Mouse (Mus musculus): ENCODE results near the gene Pip5k1c. TPM values are rescaled to one million over a fixed set of nuclear protein-coding genes. Genes with fewer than 3 reads are reported as not detected.

Gene Pip5k1c
- polyA plus RNA-seq, 1 experiment from 2014 or later = 73.1 TPM

DNA sequence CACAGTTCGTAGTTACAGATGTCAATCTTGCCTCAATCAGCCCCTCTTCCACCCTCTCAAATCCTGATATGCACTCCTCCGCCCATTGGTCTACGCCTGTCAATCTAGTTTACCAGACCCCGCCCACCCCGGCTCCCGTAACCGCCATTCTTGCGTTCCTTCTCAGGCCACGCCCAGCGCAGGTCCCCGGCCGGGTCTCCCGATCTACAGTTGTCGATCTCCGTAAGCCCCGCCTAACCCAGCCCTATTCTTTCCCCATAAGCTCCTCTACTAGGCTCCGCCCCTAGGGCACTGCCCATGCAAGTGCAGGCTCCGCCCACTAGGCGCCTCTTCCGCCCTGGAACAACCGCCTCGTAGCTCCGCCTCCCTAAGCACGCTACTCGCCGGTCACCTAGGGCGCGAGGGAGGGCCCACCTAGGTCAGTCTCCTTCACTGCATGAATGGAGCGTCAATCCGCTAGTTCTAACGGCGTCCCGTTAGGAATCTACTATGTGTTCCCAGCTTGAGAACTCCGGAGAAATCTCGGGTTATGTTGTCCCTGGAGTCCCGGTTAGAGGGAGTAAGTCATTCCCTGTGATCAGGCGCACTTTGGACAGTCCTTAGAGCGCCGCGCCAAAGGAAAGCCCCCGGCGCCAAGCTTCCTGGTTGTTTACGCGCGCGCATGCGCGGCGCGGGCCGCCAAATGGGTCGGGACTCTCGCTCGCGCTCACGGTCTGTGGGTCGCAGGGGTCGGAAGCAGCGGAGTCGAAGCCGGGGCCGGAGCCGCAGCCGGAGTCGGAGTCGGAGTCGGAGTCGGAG, 28.0 kb downstream of the Pip5k1c start, which contains the start of gene Cactin:
Gene Cactin (plus strand): TSS at position 554 of the 798 bp plus-strand sequence.
- under 1% methylated on average over 68 of the region's 68 CpGs for WGBS
- ATAC-seq = peak; percentile 93
- no peaks in the 10 kb centered on the region for H3K27me3 ChIP-seq
- H3K4me3 ChIP-seq = peak within 1 kb of the TSS; percentile 96
- peak within 1 kb of the TSS; percentile 85 for H3K4me2 ChIP-seq
- no peaks in the 10 kb centered on the region for H3K9me3 ChIP-seq (replicated peaks)
- H3K27ac ChIP-seq = peak within 1 kb of the TSS; percentile 88
- peaks cover 42% of the 10 kb centered on the region for H3K4me1 ChIP-seq
- peak within 1 kb of the TSS; percentile 90 for H3K9ac ChIP-seq
- peaks cover 62% of the 10 kb centered on the region for H3K36me3 ChIP-seq (ENCODE audit: poor library complexity, severe bottlenecking)

- Histone ChIP-seq H3K9me3 (replicated peaks) (no peaks in the 10 kb centered on the region), H3K36me3 (ENCODE audit: poor library complexity, severe bottlenecking) (peaks cover 62% of the 10 kb centered on the region), H3K4me3 (peak overlapping the region; percentile 96), H3K27me3 (no peaks in the 10 kb centered on the region), H3K4me2 (peak overlapping the region; percentile 85), H3K4me1 (peaks cover 39% of the 10 kb centered on the region), H3K9ac (peak overlapping the region; percentile 90), H3K27ac (peak overlapping the region; percentile 88)
- peak; percentile 0; the same call in 1 of the 2 replicates for ATAC-seq
- WGBS = 3% methylated on average over 20 of the region's 20 CpGs
Observed at GRCm38 (mm10) chr10:81321436-81321835, 28.7 kb downstream of the Pip5k1c start.

DNA sequence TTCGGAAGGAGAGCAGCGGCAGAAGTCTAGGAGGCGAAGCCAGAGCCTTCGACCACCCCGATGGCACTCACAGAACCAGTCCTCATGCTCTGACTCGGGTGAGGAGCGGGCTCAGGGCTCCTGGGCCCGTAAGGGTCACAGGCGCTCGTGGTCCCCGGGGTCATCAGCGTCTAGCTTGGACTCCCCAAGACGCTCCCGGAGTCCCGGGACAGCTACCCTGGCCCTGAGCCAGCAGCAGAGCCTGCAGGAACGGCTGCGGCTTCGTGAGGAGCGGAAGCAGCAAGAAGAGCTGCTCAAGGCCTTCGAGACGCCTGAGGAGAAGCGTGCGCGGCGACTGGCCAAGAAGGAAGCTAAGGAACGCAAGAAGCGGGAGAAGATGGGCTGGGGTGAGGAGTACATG, 29.7 kb downstream of the Pip5k1c start:
- Histone ChIP-seq H3K27me3 (no peaks in the 10 kb centered on the region), H3K4me3 (peak overlapping the region; percentile 96; the same call in 1 of the 2 replicates), H3K9me3 (replicated peaks) (no peaks in the 10 kb centered on the region), H3K27ac (no peak overlapping the region), H3K4me1 (peaks cover 30% of the 10 kb centered on the region), H3K9ac (no peak overlapping the region), H3K36me3 (ENCODE audit: poor library complexity, severe bottlenecking) (peaks cover 67% of the 10 kb centered on the region), H3K4me2 (peak overlapping the region; percentile 85)
- WGBS = 96% methylated on average over 27 of the region's 27 CpGs
- no peak for ATAC-seq

DNA sequence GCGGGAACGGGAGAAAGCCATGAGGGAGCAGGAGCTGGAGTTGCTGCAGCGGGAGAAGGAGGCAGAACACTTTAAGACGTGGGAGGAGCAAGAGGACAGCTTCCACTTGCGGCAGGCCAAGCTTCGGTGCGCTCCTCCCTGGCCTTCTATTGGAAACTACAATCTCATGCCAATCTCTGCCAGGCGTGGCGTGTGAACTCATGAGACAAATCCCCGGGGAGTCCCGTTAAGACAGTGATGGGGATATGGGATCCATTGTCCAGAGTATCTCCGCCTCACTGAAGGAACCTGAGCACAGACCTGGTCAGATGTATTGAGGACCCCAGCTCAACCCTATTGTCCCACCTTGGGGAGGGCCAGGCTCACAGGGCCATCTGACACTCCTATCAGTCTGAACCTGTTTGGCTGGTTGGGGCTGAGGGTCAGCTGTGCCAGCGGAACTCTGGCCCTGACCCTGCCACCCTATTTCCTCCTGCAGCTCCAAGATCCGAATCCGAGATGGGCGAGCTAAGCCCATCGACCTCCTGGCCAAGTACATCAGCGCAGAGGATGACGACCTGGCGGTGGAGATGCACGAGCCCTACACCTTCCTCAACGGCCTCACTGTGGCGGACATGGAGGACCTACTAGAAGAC, 30.5 kb downstream of the Pip5k1c start:
- 93% methylated on average over 23 of the region's 23 CpGs for WGBS
- Histone ChIP-seq H3K27ac (no peak overlapping the region), H3K27me3 (no peaks in the 10 kb centered on the region), H3K9ac (no peak overlapping the region), H3K4me1 (peaks cover 30% of the 10 kb centered on the region), H3K4me3 (no peak overlapping the region), H3K9me3 (replicated peaks) (no peaks in the 10 kb centered on the region), H3K36me3 (ENCODE audit: poor library complexity, severe bottlenecking) (peaks cover 67% of the 10 kb centered on the region), H3K4me2 (no peak overlapping the region; the same call in 1 of the 2 replicates)
- no peak for ATAC-seq

- Histone ChIP-seq H3K4me3 (peak overlapping the region; percentile 13; the same call in 1 of the 2 replicates), H3K36me3 (ENCODE audit: poor library complexity, severe bottlenecking) (peaks cover 63% of the 10 kb centered on the region), H3K9me3 (replicated peaks) (no peaks in the 10 kb centered on the region), H3K4me1 (peaks cover 26% of the 10 kb centered on the region), H3K27ac (no peak overlapping the region), H3K4me2 (no peak overlapping the region), H3K27me3 (no peaks in the 10 kb centered on the region), H3K9ac (no peak overlapping the region)
- ATAC-seq = no peak
- WGBS = 94% methylated on average over 18 of the region's 18 CpGs
Observed at GRCm38 (mm10) chr10:81323791-81324530, 31.2 kb downstream of the Pip5k1c start.

- no peak for ATAC-seq
- H3K4me3 ChIP-seq = no peak overlapping the region
Observed at GRCm38 (mm10) chr10:81325176-81325575, 32.4 kb downstream of the Pip5k1c start.

DNA sequence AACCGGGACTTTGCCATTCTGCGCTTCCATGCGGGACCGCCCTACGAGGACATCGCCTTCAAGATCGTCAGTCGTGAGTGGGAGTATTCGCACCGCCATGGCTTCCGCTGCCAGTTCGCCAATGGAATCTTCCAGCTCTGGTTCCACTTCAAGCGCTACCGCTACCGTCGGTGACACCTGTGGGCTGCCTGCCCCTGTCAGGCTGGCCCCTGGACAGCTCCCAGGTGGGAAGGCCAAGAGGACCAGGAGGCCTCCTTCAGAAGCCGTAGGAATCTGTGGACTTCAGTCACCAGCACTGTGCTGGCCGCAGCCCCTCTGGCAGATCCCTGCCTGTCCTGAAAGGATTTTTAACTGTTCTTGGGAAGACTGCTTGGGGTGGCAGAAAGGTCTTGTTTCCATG, 33.0 kb downstream of the Pip5k1c start:
- H3K4me2 ChIP-seq = no peak overlapping the region
- H3K27ac ChIP-seq = no peak overlapping the region
- H3K36me3 ChIP-seq (ENCODE audit: poor library complexity, severe bottlenecking) = peaks cover 63% of the 10 kb centered on the region
- H3K4me1 ChIP-seq = peaks cover 16% of the 10 kb centered on the region
- 95% methylated on average over 18 of the region's 18 CpGs for WGBS
- no peak overlapping the region for H3K4me3 ChIP-seq
- no peaks in the 10 kb centered on the region for H3K9me3 ChIP-seq (replicated peaks)
- H3K27me3 ChIP-seq = no peaks in the 10 kb centered on the region
- ATAC-seq = no peak
- H3K9ac ChIP-seq = no peak overlapping the region

More at GRCm38 (mm10) chr10:81325176-81325575, 32.4 kb downstream of the Pip5k1c start:
- Histone ChIP-seq H3K27ac (no peak overlapping the region), H3K9me3 (replicated peaks) (no peaks in the 10 kb centered on the region), H3K27me3 (no peaks in the 10 kb centered on the region), H3K4me1 (peaks cover 16% of the 10 kb centered on the region), H3K36me3 (ENCODE audit: poor library complexity, severe bottlenecking) (peaks cover 63% of the 10 kb centered on the region), H3K4me2 (no peak overlapping the region), H3K9ac (no peak overlapping the region)
- 95% methylated on average over 21 of the region's 21 CpGs for WGBS

GRCm38 (mm10) chr10:81326858-81327257, 34.1 kb downstream of the Pip5k1c start:
- Histone ChIP-seq H3K27ac (no peak overlapping the region), H3K27me3 (peaks cover 5% of the 10 kb centered on the region), H3K4me2 (no peak overlapping the region), H3K9me3 (replicated peaks) (no peaks in the 10 kb centered on the region), H3K4me1 (peaks cover 12% of the 10 kb centered on the region), H3K4me3 (no peak overlapping the region), H3K36me3 (ENCODE audit: poor library complexity, severe bottlenecking) (peaks cover 63% of the 10 kb centered on the region), H3K9ac (no peak overlapping the region)
- ATAC-seq = no peak
- WGBS = 83% methylated on average over 6 of the region's 6 CpGs

DNA sequence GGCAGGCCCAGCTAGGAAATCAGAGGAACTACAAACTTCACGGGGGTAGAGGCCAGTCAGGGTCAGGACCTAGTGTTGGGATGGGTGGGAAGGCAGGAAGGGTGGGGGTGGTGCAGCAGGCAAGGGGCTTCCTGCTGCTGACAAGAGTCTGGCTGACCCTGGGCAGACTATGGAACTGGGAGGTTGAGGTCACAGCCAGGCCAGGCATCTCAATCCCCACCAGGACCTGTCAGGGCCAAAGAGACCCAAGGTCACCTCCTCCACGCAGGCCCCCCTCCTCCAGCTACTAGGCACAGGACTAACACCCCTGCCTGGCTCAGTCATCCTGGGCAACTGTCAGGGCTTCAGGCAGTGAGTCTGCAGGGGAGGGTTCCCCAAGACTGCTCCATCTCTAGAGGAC, 35.2 kb downstream of the Pip5k1c start:
- ATAC-seq = no peak
- Histone ChIP-seq H3K36me3 (ENCODE audit: poor library complexity, severe bottlenecking) (peaks cover 54% of the 10 kb centered on the region), H3K9ac (no peak overlapping the region)

DNA sequence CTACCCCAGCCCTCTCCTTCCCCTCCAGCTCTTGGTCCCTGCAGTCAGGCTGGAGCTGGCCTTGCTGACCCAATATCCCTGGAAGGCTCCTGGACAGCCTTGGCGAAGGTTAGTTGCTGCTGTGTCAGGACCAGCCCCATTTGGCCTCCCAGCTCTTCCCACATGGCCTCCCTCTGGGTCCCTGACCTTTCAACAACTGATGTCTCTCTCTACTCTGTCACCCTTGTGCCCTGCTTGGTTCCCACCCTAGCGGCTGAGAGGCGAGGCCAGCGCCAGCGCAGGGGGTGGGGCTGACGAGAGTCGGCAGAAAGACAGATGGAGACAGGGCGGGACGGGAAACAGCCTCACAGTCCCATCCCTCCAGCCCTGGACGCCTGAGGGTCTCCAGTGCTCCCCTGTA, 35.6 kb downstream of the Pip5k1c start, which contains the start of gene Tbxa2r:
Gene Tbxa2r (plus strand): TSS at position 346 of the 400 bp plus-strand sequence.
- H3K9me3 ChIP-seq (replicated peaks) = no peaks in the 10 kb centered on the region
- no peaks in the 10 kb centered on the region for H3K4me1 ChIP-seq
- ATAC-seq = no peak; the same call in 1 of the 2 replicates
- H3K9ac ChIP-seq = peak within 1 kb of the TSS; percentile 27; the same call in 1 of the 2 replicates
- H3K27ac ChIP-seq = no peak within 1 kb of the TSS; the same call in 1 of the 2 replicates
- peaks cover 50% of the 10 kb centered on the region for H3K36me3 ChIP-seq (ENCODE audit: poor library complexity, severe bottlenecking)
- H3K4me2 ChIP-seq = no peak within 1 kb of the TSS
- no peak within 1 kb of the TSS for H3K4me3 ChIP-seq
- H3K27me3 ChIP-seq = peaks cover 20% of the 10 kb centered on the region
- 15% methylated on average over 10 of the region's 10 CpGs for WGBS

More for the DNA sequence above, 35.2 kb downstream of the Pip5k1c start:
- Histone ChIP-seq H3K9me3 (replicated peaks) (no peaks in the 10 kb centered on the region), H3K27ac (no peak overlapping the region; the same call in 1 of the 2 replicates), H3K4me1 (0 out of 2 replicates have a peak, but pooled peaks cover under 1% of the 10 kb centered on the region), H3K4me3 (no peak overlapping the region), H3K4me2 (no peak overlapping the region), H3K27me3 (peaks cover 16% of the 10 kb centered on the region)
- WGBS = 58% methylated on average over 2 of the region's 2 CpGs

- ATAC-seq = no peak
- Histone ChIP-seq H3K36me3 (ENCODE audit: poor library complexity, severe bottlenecking) (peaks cover 40% of the 10 kb centered on the region), H3K27ac (no peak overlapping the region), H3K27me3 (peaks cover 25% of the 10 kb centered on the region), H3K4me3 (no peak overlapping the region), H3K4me1 (no peaks in the 10 kb centered on the region), H3K9ac (peak overlapping the region; percentile 37; the same call in 1 of the 2 replicates), H3K4me2 (no peak overlapping the region), H3K9me3 (replicated peaks) (no peaks in the 10 kb centered on the region)
- 76% methylated on average over 10 of the region's 10 CpGs for WGBS
Observed at GRCm38 (mm10) chr10:81329194-81329975, 36.6 kb downstream of the Pip5k1c start.
